Mouse (Mus musculus): ENCODE data around the gene Rreb1. TPM values are rescaled to one million over a fixed set of nuclear protein-coding genes. Genes with fewer than 3 reads are reported as not detected.

Gene Rreb1
- polyA plus RNA-seq, 1 experiment from 2014 or later: 10.0 TPM

GRCm38 (mm10) chr13:37936351-37936750 is 158.2 kb downstream of the Rreb1 start:
- 73% methylated on average over 3 of the region's 3 CpGs for WGBS
- H3K36me3 ChIP-seq (ENCODE audit: insufficient read depth, low read length): 0 out of 2 replicates have a peak, but pooled peaks cover 7% of the 10 kb centered on the region
- no peak overlapping the region for H3K4me3 ChIP-seq (ENCODE audit: low read depth, low read length)
- peak; percentile 37 for DNase-seq (ENCODE audit: low spot score)
- H3K27me3 ChIP-seq (replicated peaks; ENCODE audit: insufficient read depth, low read length): no peaks in the 10 kb centered on the region
- H3K4me2 ChIP-seq (replicated peaks; ENCODE audit: low read depth, low read length): no peak overlapping the region
- H3K9ac ChIP-seq (replicated peaks; ENCODE audit: low read depth): no peak overlapping the region
- H3K9me3 ChIP-seq (ENCODE audit: low read length): no peaks in the 10 kb centered on the region
- H3K4me1 ChIP-seq (ENCODE audit: insufficient read depth, low read depth, low read length): peaks cover 4% of the 10 kb centered on the region; the same call in 1 of the 2 replicates
- no peak overlapping the region for H3K27ac ChIP-seq (ENCODE audit: low read length)
- peak; percentile 32; the same call in 1 of the 2 replicates for ATAC-seq
- TF ChIP-seq CTCF (IDR thresholded peaks at IDR 0.05) (no peak; the same call in 1 of the 2 replicates), EP300 (IDR thresholded peaks at IDR 0.05) (no peak)

GRCm38 (mm10) chr13:37940167-37940566 is 162.0 kb downstream of the Rreb1 start:
- no peaks in the 10 kb centered on the region for H3K36me3 ChIP-seq (ENCODE audit: insufficient read depth, low read length)
- WGBS: 78% methylated on average over 2 of the region's 2 CpGs
- H3K27me3 ChIP-seq (replicated peaks; ENCODE audit: insufficient read depth, low read length): no peaks in the 10 kb centered on the region
- H3K9ac ChIP-seq (replicated peaks; ENCODE audit: low read depth): no peak overlapping the region
- H3K9me3 ChIP-seq (ENCODE audit: low read length): no peaks in the 10 kb centered on the region
- no peak overlapping the region for H3K4me2 ChIP-seq (replicated peaks; ENCODE audit: low read depth, low read length)
- TF ChIP-seq CTCF (IDR thresholded peaks at IDR 0.05) (no peak), EP300 (IDR thresholded peaks at IDR 0.05) (no peak)
- H3K4me3 ChIP-seq (ENCODE audit: low read depth, low read length): no peak overlapping the region
- H3K4me1 ChIP-seq (ENCODE audit: insufficient read depth, low read depth, low read length): no peaks in the 10 kb centered on the region
- H3K27ac ChIP-seq (ENCODE audit: low read length): no peak overlapping the region
- ATAC-seq: no peak
- no peak for DNase-seq (ENCODE audit: low spot score)

- H3K4me1 ChIP-seq (ENCODE audit: insufficient read depth, low read depth, low read length): no peaks in the 10 kb centered on the region
- no peaks in the 10 kb centered on the region for H3K9me3 ChIP-seq (ENCODE audit: low read length)
- ATAC-seq: no peak
- TF ChIP-seq CTCF (IDR thresholded peaks at IDR 0.05): no peak
- no peak for TF ChIP-seq EP300 (IDR thresholded peaks at IDR 0.05)
- no peak for DNase-seq (ENCODE audit: low spot score)
- H3K9ac ChIP-seq (replicated peaks; ENCODE audit: low read depth): no peak overlapping the region
- no peaks in the 10 kb centered on the region for H3K36me3 ChIP-seq (ENCODE audit: insufficient read depth, low read length)
- no peak overlapping the region for H3K27ac ChIP-seq (ENCODE audit: low read length)
- no peak overlapping the region for H3K4me3 ChIP-seq (ENCODE audit: low read depth, low read length)
- H3K4me2 ChIP-seq (replicated peaks; ENCODE audit: low read depth, low read length): no peak overlapping the region
- H3K27me3 ChIP-seq (replicated peaks; ENCODE audit: insufficient read depth, low read length): no peaks in the 10 kb centered on the region
- WGBS: 56% methylated on average over 5 of the region's 5 CpGs
Measured at GRCm38 (mm10) chr13:37940649-37941048, 162.4 kb downstream of the Rreb1 start.

GRCm38 (mm10) chr13:37941138-37941645 is 163.0 kb downstream of the Rreb1 start:
- Histone ChIP-seq H3K4me3 (ENCODE audit: low read depth, low read length) (no peak overlapping the region), H3K27me3 (replicated peaks; ENCODE audit: insufficient read depth, low read length) (no peaks in the 10 kb centered on the region), H3K9ac (replicated peaks; ENCODE audit: low read depth) (no peak overlapping the region), H3K4me1 (ENCODE audit: insufficient read depth, low read depth, low read length) (no peaks in the 10 kb centered on the region), H3K4me2 (replicated peaks; ENCODE audit: low read depth, low read length) (no peak overlapping the region), H3K36me3 (ENCODE audit: insufficient read depth, low read length) (no peaks in the 10 kb centered on the region), H3K27ac (ENCODE audit: low read length) (no peak overlapping the region), H3K9me3 (ENCODE audit: low read length) (no peaks in the 10 kb centered on the region)
- TF ChIP-seq CTCF (IDR thresholded peaks at IDR 0.05): no peak
- no peak for TF ChIP-seq EP300 (IDR thresholded peaks at IDR 0.05)
- ATAC-seq (no peak), DNase-seq (ENCODE audit: low spot score) (no peak)
- WGBS: 74% methylated on average over 5 of the region's 5 CpGs

GRCm38 (mm10) chr13:37941950-37942886 is 164.0 kb downstream of the Rreb1 start:
- peak; percentile 38 for DNase-seq (ENCODE audit: low spot score)
- no peaks in the 10 kb centered on the region for H3K4me1 ChIP-seq (ENCODE audit: insufficient read depth, low read depth, low read length)
- ATAC-seq: peak; percentile 25
- H3K27ac ChIP-seq (ENCODE audit: low read length): peak overlapping the region; percentile 27; the same call in 1 of the 2 replicates
- WGBS: 59% methylated on average over 17 of the region's 17 CpGs
- H3K27me3 ChIP-seq (replicated peaks; ENCODE audit: insufficient read depth, low read length): no peaks in the 10 kb centered on the region
- H3K9ac ChIP-seq (replicated peaks; ENCODE audit: low read depth): no peak overlapping the region
- H3K4me3 ChIP-seq (ENCODE audit: low read depth, low read length): no peak overlapping the region
- TF ChIP-seq CTCF (IDR thresholded peaks at IDR 0.05): no peak
- no peak overlapping the region for H3K4me2 ChIP-seq (replicated peaks; ENCODE audit: low read depth, low read length)
- no peaks in the 10 kb centered on the region for H3K9me3 ChIP-seq (ENCODE audit: low read length)
- peaks cover 2% of the 10 kb centered on the region; the same call in 1 of the 2 replicates for H3K36me3 ChIP-seq (ENCODE audit: insufficient read depth, low read length)

- WGBS: 51% methylated on average over 4 of the region's 4 CpGs
- ATAC-seq (no peak), DNase-seq (ENCODE audit: low spot score) (no peak)
- no peaks in the 10 kb centered on the region for H3K27me3 ChIP-seq (replicated peaks; ENCODE audit: insufficient read depth, low read length)
- no peaks in the 10 kb centered on the region for H3K4me1 ChIP-seq (ENCODE audit: insufficient read depth, low read depth, low read length)
- no peak overlapping the region for H3K27ac ChIP-seq (ENCODE audit: low read length)
- H3K36me3 ChIP-seq (ENCODE audit: insufficient read depth, low read length): peaks cover 7% of the 10 kb centered on the region; the same call in 1 of the 2 replicates
- no peak for TF ChIP-seq CTCF (IDR thresholded peaks at IDR 0.05)
- no peak for TF ChIP-seq EP300 (IDR thresholded peaks at IDR 0.05)
- no peaks in the 10 kb centered on the region for H3K9me3 ChIP-seq (ENCODE audit: low read length)
- H3K4me2 ChIP-seq (replicated peaks; ENCODE audit: low read depth, low read length): no peak overlapping the region
- no peak overlapping the region for H3K9ac ChIP-seq (replicated peaks; ENCODE audit: low read depth)
- no peak overlapping the region for H3K4me3 ChIP-seq (ENCODE audit: low read depth, low read length)
Measured at GRCm38 (mm10) chr13:37942887-37943331, 164.7 kb downstream of the Rreb1 start.

Measured in lung, postnatal 0 days (tissue).